Mouse (Mus musculus) right cerebral cortex, postnatal 4 days (tissue): Measurements from ENCODE around the gene Anpep.

ENCODE experiments used
- DNase-seq: peaks from one replicate; pipeline ENCODE4 v3.0.0-alpha.2; 2022

Anpep gene

DNA sequence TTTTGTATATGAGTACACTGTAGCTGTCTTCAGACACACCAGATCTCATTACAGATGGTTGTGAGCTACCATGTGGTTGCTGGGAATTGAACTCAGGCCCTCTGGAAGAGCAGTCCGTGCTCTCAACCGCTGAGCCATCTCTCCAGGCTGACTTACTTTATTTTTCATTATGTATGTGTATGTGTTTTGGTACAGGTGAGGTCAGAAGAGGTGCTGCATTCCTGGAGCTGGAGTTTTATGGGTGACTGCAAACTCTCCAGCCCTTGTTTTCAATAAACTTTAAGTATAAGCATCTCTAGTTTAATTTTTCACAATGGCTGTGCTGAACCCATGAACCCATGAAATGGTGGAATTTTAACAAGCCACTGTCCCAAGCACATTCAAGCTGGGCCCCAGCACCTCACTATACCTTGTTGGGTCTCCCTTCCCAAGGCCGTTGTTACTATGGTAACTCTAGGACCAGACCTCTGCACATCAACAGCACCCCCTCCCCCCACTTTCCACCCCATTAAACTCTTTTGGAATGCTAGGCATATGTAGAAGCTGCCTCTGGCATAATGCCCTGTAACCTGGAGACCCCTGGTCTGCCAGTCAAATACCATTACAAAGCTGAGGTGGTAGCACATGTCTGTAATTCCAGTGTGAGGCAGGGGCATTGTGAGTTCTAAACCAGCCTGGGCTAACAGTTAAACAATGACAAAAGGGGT, 5.6 kb upstream of the Anpep start:
- DNase-seq = no peak

- DNase-seq = no peak
These were observed 935 bp upstream of the Anpep start for GRCm38 (mm10) chr7:79861794-79862193.

GRCm38 (mm10) chr7:79858956-79859630, 1.8 kb downstream of the Anpep start:
- DNase-seq = no peak

GRCm38 (mm10) chr7:79858202-79858934, 2.5 kb downstream of the Anpep start:
- DNase-seq = no peak

DNA sequence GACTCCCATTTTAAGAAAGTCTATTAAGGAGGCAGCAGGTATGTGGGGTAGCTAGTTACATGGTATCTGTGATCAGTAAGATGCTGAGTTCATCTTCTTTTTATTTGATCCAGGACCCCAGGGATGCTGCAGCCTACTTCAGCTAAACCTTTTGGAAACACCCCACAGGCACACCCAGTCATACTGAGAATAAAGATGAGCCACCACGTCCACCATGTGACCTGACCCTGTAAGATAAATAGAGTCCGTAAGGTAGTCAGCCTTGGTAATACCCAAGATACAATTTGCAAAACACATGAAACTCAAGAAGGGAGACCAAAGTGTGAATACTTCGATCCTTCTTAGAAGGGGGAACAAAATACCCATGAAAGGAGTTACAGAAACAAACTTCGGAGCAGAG, 4.6 kb downstream of the Anpep start:
- DNase-seq = no peak

- no peak for DNase-seq
These were observed 13.1 kb downstream of the Anpep start for GRCm38 (mm10) chr7:79847456-79848451.

GRCm38 (mm10) chr7:79846342-79846741, 14.5 kb downstream of the Anpep start:
- DNase-seq = no peak

DNA sequence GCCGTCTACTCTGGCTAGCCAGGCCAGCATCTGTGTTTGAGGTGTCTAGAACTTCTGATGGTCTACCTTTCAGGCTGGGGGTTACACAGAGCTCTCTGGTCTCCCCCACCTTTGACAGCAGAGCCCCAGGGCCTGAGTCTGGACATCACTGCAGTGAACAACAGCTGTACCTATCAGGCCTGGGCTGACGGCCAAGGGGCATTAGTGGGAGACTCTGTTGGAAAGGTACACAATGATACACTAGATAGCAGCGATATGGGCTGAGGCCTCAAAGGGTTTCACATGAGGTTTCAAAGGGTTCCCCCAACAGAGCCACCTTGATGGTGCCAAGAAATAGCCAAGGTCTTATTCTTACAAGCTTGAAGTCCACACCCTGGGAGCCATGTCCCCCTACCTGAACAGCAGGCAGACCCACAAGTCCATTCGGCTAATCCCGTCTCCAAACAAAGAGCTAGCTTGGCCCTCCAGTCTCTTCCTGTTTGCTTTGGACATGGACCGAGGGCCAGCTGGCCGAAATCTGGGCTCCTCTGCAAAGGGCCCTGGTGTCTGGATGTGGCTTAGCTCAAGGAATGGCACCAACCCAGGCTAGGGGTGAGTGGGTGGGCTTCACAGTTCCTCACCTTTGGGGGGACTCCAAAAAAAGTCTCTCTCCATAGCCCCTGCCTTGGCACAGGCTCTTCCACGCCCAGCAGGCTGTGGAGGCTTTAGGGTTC, 16.6 kb downstream of the Anpep start:
- DNase-seq = no peak

GRCm38 (mm10) chr7:79842163-79842562, 18.7 kb downstream of the Anpep start:
- DNase-seq = no peak

GRCm38 (mm10) chr7:79837247-79837646, 23.6 kb downstream of the Anpep start:
- no peak for DNase-seq

DNA sequence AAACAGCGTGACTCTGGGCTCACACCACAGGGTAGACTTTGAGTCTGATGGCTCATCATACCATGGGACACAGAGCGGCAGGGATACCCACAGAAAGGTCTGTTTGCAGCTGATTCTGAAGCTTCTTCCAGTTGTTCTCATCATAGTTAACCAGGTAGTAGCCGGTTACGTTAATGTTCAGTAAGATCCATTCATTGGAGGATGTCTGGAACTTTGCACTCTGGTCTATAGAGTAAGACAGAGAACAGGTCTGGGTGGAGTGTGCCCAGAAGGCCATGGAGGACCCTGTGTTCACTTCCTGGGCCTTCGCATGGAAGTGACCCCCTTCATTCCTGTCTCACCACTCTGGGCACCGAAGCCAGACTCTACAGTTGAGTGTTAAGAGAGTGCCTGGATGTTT, 25.7 kb downstream of the Anpep start:
- no peak for DNase-seq

DNA sequence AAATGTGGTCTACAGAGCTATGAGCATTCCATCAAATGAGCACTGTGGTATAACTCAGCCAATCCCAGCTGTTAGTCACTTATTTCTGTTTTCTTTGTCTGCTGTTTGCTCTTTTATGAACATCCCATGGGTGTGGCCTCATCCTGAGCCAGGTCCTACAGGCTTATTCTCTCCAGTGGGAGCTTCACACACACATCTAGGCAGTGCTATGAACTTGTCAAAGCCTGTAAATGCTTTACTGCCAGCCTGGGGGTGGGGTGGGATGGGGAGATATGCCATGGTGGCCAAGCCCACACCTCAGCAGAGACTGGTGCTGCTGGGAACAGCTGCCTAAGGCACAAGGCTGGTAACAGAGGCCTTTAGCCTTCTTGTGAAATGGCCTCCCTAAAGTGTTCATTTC, 27.9 kb downstream of the Anpep start:
- no peak for DNase-seq

GRCm38 (mm10) chr7:79831585-79831984, 29.3 kb downstream of the Anpep start:
- DNase-seq = no peak

GRCm38 (mm10) chr7:79831145-79831544, 29.7 kb downstream of the Anpep start:
- no peak for DNase-seq

DNA sequence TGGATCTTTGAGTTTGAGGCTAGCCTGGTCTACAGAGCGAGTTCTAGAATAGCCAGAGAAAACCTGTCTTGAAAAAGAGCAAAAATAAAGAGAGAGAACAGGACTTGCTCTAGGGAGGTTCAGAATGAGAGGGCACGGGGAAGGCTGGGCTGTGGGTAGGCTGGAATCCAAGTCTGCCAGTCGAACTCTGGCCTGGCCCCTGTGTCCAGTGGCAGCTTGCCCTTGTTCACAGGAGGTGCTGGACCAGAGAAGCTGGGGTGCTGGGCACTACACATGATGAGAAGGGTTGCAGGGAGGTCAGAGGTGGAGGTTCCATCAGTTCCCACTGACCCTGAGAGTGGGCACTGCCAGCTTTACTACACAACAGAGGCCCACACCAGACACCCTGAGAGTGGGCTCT, 32.5 kb downstream of the Anpep start:
- no peak for DNase-seq

GRCm38 (mm10) chr7:79822092-79822695, 38.7 kb downstream of the Anpep start:
- no peak for DNase-seq

GRCm38 (mm10) chr7:79819996-79820395, 40.9 kb downstream of the Anpep start:
- no peak for DNase-seq

- DNase-seq = no peak
These were observed 41.3 kb downstream of the Anpep start for GRCm38 (mm10) chr7:79819515-79819914.

DNA sequence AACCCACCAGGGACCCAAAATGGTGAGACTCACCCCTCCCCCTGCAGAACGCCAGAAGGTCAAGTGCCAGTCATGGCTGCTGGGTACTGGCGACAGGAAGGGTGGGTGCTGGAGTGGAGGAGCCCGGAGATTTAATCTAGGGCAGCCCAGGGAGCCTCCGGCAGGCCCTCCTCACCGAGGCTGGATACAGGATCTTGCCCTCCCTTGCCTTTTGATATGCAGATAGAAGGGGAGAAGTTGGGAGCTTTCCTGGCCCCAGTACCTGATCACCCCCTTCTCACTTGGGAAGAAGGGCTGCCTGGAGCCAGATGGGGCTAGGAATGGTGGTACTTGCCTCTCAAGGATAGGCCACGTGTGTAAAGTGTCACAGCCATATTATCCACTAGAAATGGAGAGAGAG, 42.5 kb downstream of the Anpep start:
- no peak for DNase-seq

- DNase-seq = no peak
These were observed 47.5 kb downstream of the Anpep start for GRCm38 (mm10) chr7:79813409-79813808.
